Mouse (Mus musculus): ENCODE measurements around the gene Henmt1. TPM values are rescaled to one million over a fixed set of nuclear protein-coding genes. Genes with fewer than 3 reads are reported as not detected.

The Henmt1 gene
- polyA plus RNA-seq (2012; rRNA removed; ENCODE audit: low replicate concordance): 0.08 TPM in 1 of 2 replicates, not detected in the other

DNA sequence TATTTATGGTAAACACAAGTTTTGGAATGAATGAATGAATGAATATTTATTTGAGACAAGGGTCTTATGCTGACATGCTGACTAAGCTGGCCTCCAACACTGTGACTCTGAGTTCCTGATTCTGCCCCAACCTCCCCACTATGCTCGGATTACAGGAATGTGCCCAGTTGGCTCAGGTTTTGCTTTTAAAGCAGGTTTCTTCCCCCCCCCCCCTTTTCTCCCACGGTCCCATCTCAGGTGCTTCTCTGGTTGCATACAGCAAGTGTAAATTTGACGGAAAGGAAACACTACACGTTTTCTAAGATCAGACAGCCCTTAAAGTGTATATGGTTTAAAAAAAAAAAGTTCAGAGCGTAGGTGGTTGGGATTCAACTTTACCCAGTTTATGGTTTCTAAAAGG lies at the start of gene Henmt1:
Gene Henmt1, plus strand, starts transcription at position 301 of the 400 bp plus-strand sequence.

DNA sequence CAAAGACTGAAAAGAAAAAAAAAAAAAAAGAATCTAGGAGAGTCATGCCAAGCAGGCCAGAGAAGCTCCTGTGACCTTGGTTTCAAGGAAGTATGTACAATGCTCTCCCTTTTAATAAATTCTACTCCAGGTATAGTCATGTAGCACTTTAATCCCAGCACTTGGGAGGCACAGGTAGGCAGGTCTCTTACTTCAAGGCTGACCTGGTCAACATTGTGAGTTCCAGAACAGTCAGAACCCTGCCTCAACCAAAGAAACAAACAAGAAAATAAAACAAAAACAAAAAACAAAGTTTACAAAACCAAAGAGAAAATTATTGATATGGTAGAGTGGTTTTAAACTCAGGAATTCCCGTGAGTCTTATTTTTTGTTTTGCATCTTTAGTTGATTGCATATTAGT lies 49.8 kb upstream of the Henmt1 start, which contains the start of gene Fndc7:
Gene Fndc7, minus strand, starts transcription at position 101 of the 400 bp plus-strand sequence.

GRCm38 (mm10) chr3:108911548-108912413 lies 27.9 kb upstream of the Henmt1 start, which contains the start of gene Prpf38b:
Prpf38b (minus strand) TSS chr3:108911727.

DNA sequence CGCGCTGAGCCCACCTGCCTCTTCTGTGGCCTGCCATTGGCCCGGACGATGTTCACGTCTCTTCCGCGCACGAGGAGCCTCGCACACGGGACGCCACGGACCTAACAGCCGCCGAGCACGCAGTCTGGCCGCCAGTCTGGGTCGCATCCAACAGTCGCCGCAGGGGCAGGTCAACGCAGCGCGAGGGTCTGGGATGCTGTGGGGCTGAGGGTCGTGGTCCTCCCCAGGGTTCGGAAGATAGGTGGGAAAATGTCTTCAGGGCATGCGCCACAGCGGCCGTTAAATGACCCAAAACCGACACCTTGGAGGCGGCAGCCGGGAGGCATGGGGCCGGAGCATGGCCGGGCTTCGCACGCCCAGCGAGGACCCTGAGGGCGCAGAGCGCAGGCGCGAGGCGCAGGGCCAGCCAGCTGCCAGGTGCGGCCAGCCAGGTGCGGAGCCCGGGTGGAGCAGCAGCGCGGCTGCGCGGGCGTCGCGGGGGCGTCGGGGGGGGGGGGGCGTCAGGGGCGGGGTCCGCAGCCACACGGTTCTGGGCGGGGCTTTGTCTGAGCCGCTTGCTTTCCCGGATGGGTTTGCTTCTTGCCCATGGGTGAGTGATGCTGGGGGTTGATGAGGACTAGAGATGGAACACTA lies 444 bp downstream of the Henmt1 start, which contains the start of gene Gm9857:
Gene Gm9857, minus strand, starts transcription at position 445 of the 633 bp plus-strand sequence.

Other genes with a start within 250 kb of the Henmt1 start
- 1.9 and 18.5 TPM in 2 replicates for gene Gpsm2, start 217.6 kb upstream of the Henmt1 start, polyA plus RNA-seq (2012; rRNA removed; ENCODE audit: low replicate concordance)
- 0.09 and 0.42 TPM in 2 replicates for gene Aknad1, start 200.2 kb upstream of the Henmt1 start, polyA plus RNA-seq (2012; rRNA removed; ENCODE audit: low replicate concordance)
- gene Stxbp3, start 99.3 kb upstream of the Henmt1 start, polyA plus RNA-seq (2012; rRNA removed; ENCODE audit: low replicate concordance): 15.4 and 16.0 TPM in 2 replicates
- gene Fndc7, start 49.9 kb upstream of the Henmt1 start, polyA plus RNA-seq (2012; rRNA removed; ENCODE audit: low replicate concordance): 0.43 and 0.93 TPM in 2 replicates
- 31.7 and 57.2 TPM in 2 replicates for gene Prpf38b, start 28.1 kb upstream of the Henmt1 start, polyA plus RNA-seq (2012; rRNA removed; ENCODE audit: low replicate concordance)
- 0.90 TPM in 1 of 2 replicates, not detected in the other for gene Gm9857, start 572 bp downstream of the Henmt1 start, polyA plus RNA-seq (2012; rRNA removed; ENCODE audit: low replicate concordance)
- 25.2 and 41.0 TPM in 2 replicates for gene Fam102b, start 87.7 kb downstream of the Henmt1 start, polyA plus RNA-seq (2012; rRNA removed; ENCODE audit: low replicate concordance)
- not detected in 2 replicates for gene Slc25a54, start 140.6 kb downstream of the Henmt1 start, polyA plus RNA-seq (2012; rRNA removed; ENCODE audit: low replicate concordance)
- 6.9 and 14.9 TPM in 2 replicates for gene Slc25a24, start 183.3 kb downstream of the Henmt1 start, polyA plus RNA-seq (2012; rRNA removed; ENCODE audit: low replicate concordance)